Mouse (Mus musculus): ENCODE measurements around the gene Hoxa4. TPM values are rescaled to one million over a fixed set of nuclear protein-coding genes. Genes with fewer than 3 reads are reported as not detected.

Gene Hoxa4
- polyA plus RNA-seq, 2 experiments, result 0.14 to 0.26 TPM

DNA sequence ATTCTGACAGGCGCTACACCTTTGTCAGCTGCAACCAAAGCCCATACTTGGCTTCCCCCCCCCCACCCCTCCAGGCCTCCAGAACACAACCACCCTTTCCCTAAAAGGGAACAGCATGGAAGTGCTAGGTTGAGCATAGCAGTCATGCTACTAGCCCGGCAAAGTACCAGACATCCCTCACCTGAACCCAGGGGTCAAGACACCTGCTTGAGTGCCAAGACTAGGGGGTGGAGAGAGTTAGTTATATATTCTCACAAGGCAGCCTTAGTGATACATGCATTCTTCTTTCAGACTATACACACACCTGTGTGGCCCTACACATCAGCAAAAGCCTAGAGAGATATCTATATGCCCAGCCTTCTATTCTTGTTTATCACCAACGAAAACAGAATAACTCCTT lies 5.7 kb downstream of the Hoxa4 start:
- TF ChIP-seq EP300 (IDR thresholded peaks at IDR 0.05; ENCODE audit: low read depth) (no peak), CTCF (IDR thresholded peaks at IDR 0.05; ENCODE audit: low read depth) (no peak)
- Histone ChIP-seq H3K9ac (replicated peaks) (no peak overlapping the region), H3K27ac (no peak overlapping the region), H3K9me3 (ENCODE audit: control insufficient read depth, low read length) (no peaks in the 10 kb centered on the region), H3K27me3 (ENCODE audit: control insufficient read depth, insufficient read depth, low read length) (peaks cover 55% of the 10 kb centered on the region), H3K4me2 (ENCODE audit: low read depth) (no peak overlapping the region), H3K4me3 (ENCODE audit: insufficient read depth in 1 of 2, low read depth in 2 of 2, low read length in 2 of 2) (no peak overlapping the region), H3K4me1 (replicated peaks; ENCODE audit: control insufficient read depth in 2 of 2, insufficient read depth in 2 of 2, low read length in 1 of 2) (0 out of 4 replicates have a peak, but pooled peaks cover 0 to 3% of the 10 kb centered on the region in 2 experiments), H3K36me3 (replicated peaks; ENCODE audit: control insufficient read depth, insufficient read depth, low read depth) (no peaks in the 10 kb centered on the region)
- no peak for ATAC-seq (ENCODE audit: insufficient read depth)
- 27% methylated on average over 3 of the region's 3 CpGs for WGBS (ENCODE audit: insufficient replicate concordance)
- no peak for DNase-seq (ENCODE audit: low read depth in 3 of 3, low spot score in 3 of 3)

GRCm38 (mm10) chr6:52185222-52185621 lies 6.3 kb downstream of the Hoxa4 start:
- TF ChIP-seq CTCF (IDR thresholded peaks at IDR 0.05; ENCODE audit: low read depth), result no peak
- TF ChIP-seq EP300 (IDR thresholded peaks at IDR 0.05; ENCODE audit: low read depth), result no peak
- Histone ChIP-seq H3K27me3 (ENCODE audit: control insufficient read depth, insufficient read depth, low read length) (peaks cover 53% of the 10 kb centered on the region), H3K36me3 (replicated peaks; ENCODE audit: control insufficient read depth, insufficient read depth, low read depth) (no peaks in the 10 kb centered on the region), H3K27ac (no peak overlapping the region), H3K4me2 (ENCODE audit: low read depth) (no peak overlapping the region), H3K4me3 (ENCODE audit: insufficient read depth in 1 of 2, low read depth in 2 of 2, low read length in 2 of 2) (no peak overlapping the region), H3K4me1 (replicated peaks; ENCODE audit: control insufficient read depth in 2 of 2, insufficient read depth in 2 of 2, low read length in 1 of 2) (0 out of 4 replicates have a peak, but pooled peaks cover 0 to 3% of the 10 kb centered on the region in 2 experiments), H3K9ac (replicated peaks) (no peak overlapping the region), H3K9me3 (ENCODE audit: control insufficient read depth, low read length) (no peaks in the 10 kb centered on the region)
- no peak for DNase-seq (ENCODE audit: low read depth in 3 of 3, low spot score in 3 of 3)
- no peak for ATAC-seq (ENCODE audit: insufficient read depth)
- 5% methylated on average over 19 of the region's 19 CpGs for WGBS (ENCODE audit: insufficient replicate concordance)

GRCm38 (mm10) chr6:52184668-52185067 lies 6.9 kb downstream of the Hoxa4 start:
- H3K4me1 ChIP-seq (replicated peaks; ENCODE audit: control insufficient read depth in 2 of 2, insufficient read depth in 2 of 2, low read length in 1 of 2), result 0 out of 4 replicates have a peak, but pooled peaks cover 0 to 3% of the 10 kb centered on the region in 2 experiments
- no peak overlapping the region for H3K4me3 ChIP-seq (ENCODE audit: insufficient read depth in 1 of 2, low read depth in 2 of 2, low read length in 2 of 2)
- TF ChIP-seq EP300 (IDR thresholded peaks at IDR 0.05; ENCODE audit: low read depth) (no peak), CTCF (IDR thresholded peaks at IDR 0.05; ENCODE audit: low read depth) (no peak)
- DNase-seq (ENCODE audit: low read depth in 3 of 3, low spot score in 3 of 3), result no peak
- no peaks in the 10 kb centered on the region for H3K9me3 ChIP-seq (ENCODE audit: control insufficient read depth, low read length)
- no peak overlapping the region for H3K9ac ChIP-seq (replicated peaks)
- H3K27ac ChIP-seq, result no peak overlapping the region
- 25% methylated on average over 6 of the region's 6 CpGs for WGBS (ENCODE audit: insufficient replicate concordance)
- ATAC-seq (ENCODE audit: insufficient read depth), result no peak
- peaks cover 53% of the 10 kb centered on the region for H3K27me3 ChIP-seq (ENCODE audit: control insufficient read depth, insufficient read depth, low read length)
- no peak overlapping the region for H3K4me2 ChIP-seq (ENCODE audit: low read depth)
- H3K36me3 ChIP-seq (replicated peaks; ENCODE audit: control insufficient read depth, insufficient read depth, low read depth), result no peaks in the 10 kb centered on the region

DNA sequence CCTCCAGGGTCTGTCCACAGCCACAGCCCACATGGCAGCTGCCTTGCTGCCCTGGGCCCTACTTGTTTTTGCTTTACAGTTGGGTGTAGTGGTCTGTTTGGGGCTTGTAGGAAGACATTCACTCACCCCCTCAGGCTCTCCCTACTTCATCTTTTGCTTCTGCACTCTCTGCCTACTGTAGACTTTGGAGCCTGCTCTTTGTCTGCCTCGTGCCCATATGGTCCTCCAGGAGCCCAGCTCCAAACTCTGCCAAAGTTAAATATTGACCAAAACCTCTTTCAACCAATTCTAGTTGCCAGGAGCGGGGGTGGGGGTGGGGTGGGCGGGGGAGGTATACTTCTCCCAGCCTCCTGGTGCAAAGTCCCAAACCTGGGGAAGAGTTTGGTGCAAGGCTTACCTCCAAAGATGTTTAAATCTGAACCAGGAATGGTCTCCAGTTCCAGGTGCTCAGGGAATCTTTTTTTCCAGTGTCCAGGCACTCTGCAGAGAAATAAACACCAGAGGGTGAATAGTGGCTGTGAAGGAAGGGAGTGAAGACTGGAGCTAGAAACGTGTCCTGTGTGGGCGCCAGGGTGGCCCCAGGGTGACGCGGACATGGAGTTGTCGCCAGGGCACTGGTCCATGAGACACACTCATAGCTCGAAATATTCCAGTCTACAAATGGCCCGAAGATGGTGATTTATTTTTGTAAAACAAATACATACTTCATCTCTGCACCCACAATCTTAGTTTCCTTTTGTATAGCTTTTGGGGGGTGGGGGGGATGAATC lies 8.1 kb downstream of the Hoxa4 start:
- Histone ChIP-seq H3K4me3 (ENCODE audit: insufficient read depth in 1 of 2, low read depth in 2 of 2, low read length in 2 of 2) (no peak overlapping the region), H3K9ac (replicated peaks) (no peak overlapping the region)

GRCm38 (mm10) chr6:52182793-52183192 lies 8.8 kb downstream of the Hoxa4 start:
- DNase-seq (ENCODE audit: low read depth in 3 of 3, low spot score in 3 of 3) (no peak), ATAC-seq (ENCODE audit: insufficient read depth) (no peak)
- Histone ChIP-seq H3K9me3 (ENCODE audit: control insufficient read depth, low read length) (no peaks in the 10 kb centered on the region), H3K36me3 (replicated peaks; ENCODE audit: control insufficient read depth, insufficient read depth, low read depth) (no peaks in the 10 kb centered on the region), H3K27ac (no peak overlapping the region), H3K4me3 (ENCODE audit: insufficient read depth in 1 of 2, low read depth in 2 of 2, low read length in 2 of 2) (no peak overlapping the region), H3K9ac (replicated peaks) (no peak overlapping the region), H3K27me3 (ENCODE audit: control insufficient read depth, insufficient read depth, low read length) (peaks cover 63% of the 10 kb centered on the region), H3K4me1 (replicated peaks; ENCODE audit: control insufficient read depth in 2 of 2, insufficient read depth in 2 of 2, low read length in 1 of 2) (0 out of 4 replicates have a peak, but pooled peaks cover 0 to 3% of the 10 kb centered on the region in 2 experiments), H3K4me2 (ENCODE audit: low read depth) (no peak overlapping the region)
- TF ChIP-seq EP300 (IDR thresholded peaks at IDR 0.05; ENCODE audit: low read depth) (no peak), CTCF (IDR thresholded peaks at IDR 0.05; ENCODE audit: low read depth) (no peak)
- 56% methylated on average over 1 of the region's 1 CpGs for WGBS (ENCODE audit: insufficient replicate concordance)

More for the DNA sequence above, 8.1 kb downstream of the Hoxa4 start:
- TF ChIP-seq EP300 (IDR thresholded peaks at IDR 0.05; ENCODE audit: low read depth), result no peak
- no peak overlapping the region for H3K4me2 ChIP-seq (ENCODE audit: low read depth)
- ATAC-seq (ENCODE audit: insufficient read depth), result no peak
- 39% methylated on average over 10 of the region's 10 CpGs for WGBS (ENCODE audit: insufficient replicate concordance)
- peaks cover 56% of the 10 kb centered on the region for H3K27me3 ChIP-seq (ENCODE audit: control insufficient read depth, insufficient read depth, low read length)
- H3K36me3 ChIP-seq (replicated peaks; ENCODE audit: control insufficient read depth, insufficient read depth, low read depth), result no peaks in the 10 kb centered on the region
- DNase-seq (ENCODE audit: low read depth in 3 of 3, low spot score in 3 of 3), result no peak
- no peaks in the 10 kb centered on the region for H3K9me3 ChIP-seq (ENCODE audit: control insufficient read depth, low read length)
- H3K27ac ChIP-seq, result no peak overlapping the region
- H3K4me1 ChIP-seq (replicated peaks; ENCODE audit: control insufficient read depth in 2 of 2, insufficient read depth in 2 of 2, low read length in 1 of 2), result 0 out of 4 replicates have a peak, but pooled peaks cover 0 to 3% of the 10 kb centered on the region in 2 experiments
